Mouse (Mus musculus) cortical plate, adult 2 months (tissue): ENCODE measurements at regions not wholly inside any gene's neighbourhood (a gene's known extent, or its start where the extent isn't known, plus 50 kb on each side); places are given as distances from the start of the nearest gene placed in this dataset.

ENCODE experiments used
- CTCF ChIP-seq: fragments of 200-500 bp; IDR thresholded peaks from 2 replicates; pipeline ENCODE4 v1.5.1; 2011; ENCODE audit warnings: mild to moderate bottlenecking, control low read depth, low read length; ENCODE audit not compliant: insufficient read depth; ENCODE audit errors: extremely low read depth
- POLR2A ChIP-seq: fragments of 200-500 bp; IDR thresholded peaks from 2 replicates; pipeline ENCODE4 v1.6.1; 2011; ENCODE audit warnings: mild to moderate bottlenecking, low read length, control low read depth; ENCODE audit not compliant: insufficient read depth; ENCODE audit errors: extremely low read depth

DNA sequence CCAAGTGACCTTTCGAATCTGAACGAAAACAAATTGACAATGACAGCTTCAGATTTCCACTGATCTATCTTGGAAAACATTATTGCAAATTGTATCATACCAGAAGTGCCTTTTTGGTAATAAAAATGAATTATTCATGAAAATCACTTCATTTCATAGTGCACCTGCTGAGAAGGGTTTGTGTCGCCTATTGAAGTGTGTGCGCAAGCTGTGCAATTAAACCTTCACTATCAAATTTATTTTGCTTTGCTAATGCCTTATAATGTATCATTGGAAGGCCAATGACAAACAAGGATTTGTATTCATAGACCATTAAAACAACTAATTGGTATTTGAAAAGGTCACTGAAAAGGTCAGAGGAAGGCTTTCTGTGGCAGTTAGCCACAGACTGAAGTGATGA lies 224.8 kb upstream of the Zfp960 start:
- TF ChIP-seq POLR2A (no peak), CTCF (no peak)
